Mouse (Mus musculus): ENCODE results near the gene Cramp1l. TPM values are rescaled to one million over a fixed set of nuclear protein-coding genes. Genes with fewer than 3 reads are reported as not detected.

The Cramp1l gene
- polyA plus RNA-seq, 1 experiment from 2014 or later, result 2.5 TPM

GRCm38 (mm10) chr17:24933163-24933562 lies 82.4 kb downstream of the Cramp1l start:
- no peak overlapping the region for H3K4me2 ChIP-seq (replicated peaks; ENCODE audit: low read depth)
- no peak overlapping the region for H3K9ac ChIP-seq (ENCODE audit: low read depth, low read length)
- WGBS, result 78% methylated on average over 4 of the region's 4 CpGs
- no peaks in the 10 kb centered on the region for H3K27me3 ChIP-seq (replicated peaks; ENCODE audit: control insufficient read depth, insufficient read depth, low read length)
- no peak for TF ChIP-seq CTCF (IDR thresholded peaks at IDR 0.05; ENCODE audit: low read depth)
- no peaks in the 10 kb centered on the region; the same call in 1 of the 2 replicates for H3K4me1 ChIP-seq (replicated peaks; ENCODE audit: control insufficient read depth, insufficient read depth, low read length)
- no peak overlapping the region for H3K4me3 ChIP-seq (ENCODE audit: low read depth, low read length)
- ATAC-seq, result no peak
- no peaks in the 10 kb centered on the region for H3K36me3 ChIP-seq (ENCODE audit: control insufficient read depth, insufficient read depth)
- no peak overlapping the region for H3K27ac ChIP-seq (ENCODE audit: low read depth, low read length)
- H3K9me3 ChIP-seq (ENCODE audit: control insufficient read depth), result no peaks in the 10 kb centered on the region

GRCm38 (mm10) chr17:24932431-24932830 lies 83.2 kb downstream of the Cramp1l start:
- Histone ChIP-seq H3K36me3 (ENCODE audit: control insufficient read depth, insufficient read depth) (peaks cover 4% of the 10 kb centered on the region; the same call in 1 of the 2 replicates), H3K4me2 (replicated peaks; ENCODE audit: low read depth) (no peak overlapping the region), H3K27me3 (replicated peaks; ENCODE audit: control insufficient read depth, insufficient read depth, low read length) (no peaks in the 10 kb centered on the region), H3K4me1 (replicated peaks; ENCODE audit: control insufficient read depth, insufficient read depth, low read length) (no peaks in the 10 kb centered on the region; the same call in 1 of the 2 replicates), H3K4me3 (ENCODE audit: low read depth, low read length) (no peak overlapping the region), H3K27ac (ENCODE audit: low read depth, low read length) (no peak overlapping the region), H3K9ac (ENCODE audit: low read depth, low read length) (no peak overlapping the region), H3K9me3 (ENCODE audit: control insufficient read depth) (no peaks in the 10 kb centered on the region)
- no peak for TF ChIP-seq CTCF (IDR thresholded peaks at IDR 0.05; ENCODE audit: low read depth)
- no peak for ATAC-seq
- WGBS, result 90% methylated on average over 4 of the region's 4 CpGs

GRCm38 (mm10) chr17:24929506-24929905 lies 86.1 kb downstream of the Cramp1l start:
- Histone ChIP-seq H3K9ac (ENCODE audit: low read depth, low read length) (no peak overlapping the region), H3K36me3 (ENCODE audit: control insufficient read depth, insufficient read depth) (peaks cover 26% of the 10 kb centered on the region), H3K27ac (ENCODE audit: low read depth, low read length) (no peak overlapping the region), H3K27me3 (replicated peaks; ENCODE audit: control insufficient read depth, insufficient read depth, low read length) (no peaks in the 10 kb centered on the region), H3K4me2 (replicated peaks; ENCODE audit: low read depth) (no peak overlapping the region), H3K4me3 (ENCODE audit: low read depth, low read length) (no peak overlapping the region), H3K4me1 (replicated peaks; ENCODE audit: control insufficient read depth, insufficient read depth, low read length) (no peaks in the 10 kb centered on the region), H3K9me3 (ENCODE audit: control insufficient read depth) (no peaks in the 10 kb centered on the region)
- ATAC-seq, result no peak
- TF ChIP-seq CTCF (IDR thresholded peaks at IDR 0.05; ENCODE audit: low read depth), result no peak
- 74% methylated on average over 1 of the region's 1 CpGs for WGBS

- 98% methylated on average over 1 of the region's 1 CpGs for whole genome bisulfite sequencing
- Histone ChIP-seq H3K9me3 (ENCODE audit: control insufficient read depth) (no peaks in the 10 kb centered on the region), H3K27ac (ENCODE audit: low read depth, low read length) (no peak overlapping the region), H3K27me3 (replicated peaks; ENCODE audit: control insufficient read depth, insufficient read depth, low read length) (no peaks in the 10 kb centered on the region), H3K9ac (ENCODE audit: low read depth, low read length) (no peak overlapping the region), H3K4me3 (ENCODE audit: low read depth, low read length) (no peak overlapping the region), H3K4me2 (replicated peaks; ENCODE audit: low read depth) (no peak overlapping the region), H3K4me1 (replicated peaks; ENCODE audit: control insufficient read depth, insufficient read depth, low read length) (no peaks in the 10 kb centered on the region), H3K36me3 (ENCODE audit: control insufficient read depth, insufficient read depth) (peaks cover 84% of the 10 kb centered on the region)
- no peak for ATAC-seq
- TF ChIP-seq CTCF (IDR thresholded peaks at IDR 0.05; ENCODE audit: low read depth), result no peak
Measured at GRCm38 (mm10) chr17:24923246-24923645, 92.3 kb downstream of the Cramp1l start.

DNA sequence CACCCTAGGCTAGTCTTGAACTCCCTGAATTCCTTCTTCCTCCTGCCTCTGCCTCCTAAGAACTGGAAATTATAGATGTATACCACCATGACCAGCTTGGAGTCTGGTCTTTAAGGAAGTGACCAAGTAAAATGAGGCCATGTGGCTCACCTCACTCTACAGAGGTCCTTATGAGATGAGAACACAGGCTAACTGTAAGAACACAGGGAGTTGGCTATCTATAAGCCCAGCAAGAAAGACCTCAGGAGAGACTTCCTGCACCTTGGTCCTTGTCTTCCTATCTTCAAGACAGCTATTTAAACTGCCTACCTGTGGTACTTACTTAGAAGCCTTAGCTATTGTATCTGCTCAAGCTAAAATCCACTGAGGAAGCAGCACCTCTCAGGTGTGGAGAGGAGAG lies 101.6 kb downstream of the Cramp1l start:
- no peak for TF ChIP-seq CTCF (IDR thresholded peaks at IDR 0.05; ENCODE audit: low read depth)
- no peaks in the 10 kb centered on the region for H3K27me3 ChIP-seq (replicated peaks; ENCODE audit: control insufficient read depth, insufficient read depth, low read length)
- no peak overlapping the region for H3K4me3 ChIP-seq (ENCODE audit: low read depth, low read length)
- H3K9me3 ChIP-seq (ENCODE audit: control insufficient read depth), result no peaks in the 10 kb centered on the region
- no peaks in the 10 kb centered on the region for H3K4me1 ChIP-seq (replicated peaks; ENCODE audit: control insufficient read depth, insufficient read depth, low read length)
- no peak for ATAC-seq
- H3K27ac ChIP-seq (ENCODE audit: low read depth, low read length), result no peak overlapping the region
- H3K4me2 ChIP-seq (replicated peaks; ENCODE audit: low read depth), result no peak overlapping the region
- H3K9ac ChIP-seq (ENCODE audit: low read depth, low read length), result no peak overlapping the region
- H3K36me3 ChIP-seq (ENCODE audit: control insufficient read depth, insufficient read depth), result peaks cover 95% of the 10 kb centered on the region

Other genes starting within 250 kb of the Cramp1l start
- 0.08 and 0.10 TPM in 2 replicates for gene Meiob, start 211.5 kb downstream of the Cramp1l start, polyA plus RNA-seq (2015; fragmentation: Nextera tagmentation; extraction: Ambion mirVana)
- gene Hagh, start 175.6 kb downstream of the Cramp1l start, polyA plus RNA-seq (2015; fragmentation: Nextera tagmentation; extraction: Ambion mirVana), result 104 and 105 TPM in 2 replicates
- gene Fahd1, start 165.4 kb downstream of the Cramp1l start, polyA plus RNA-seq (2015; fragmentation: Nextera tagmentation; extraction: Ambion mirVana), result 165 and 195 TPM in 2 replicates
- gene Igfals, start 149.8 kb downstream of the Cramp1l start, polyA plus RNA-seq (2015; fragmentation: Nextera tagmentation; extraction: Ambion mirVana), result 17.2 and 18.3 TPM in 2 replicates
- gene Nubp2, start 129.4 kb downstream of the Cramp1l start, polyA plus RNA-seq (2015; fragmentation: Nextera tagmentation; extraction: Ambion mirVana), result 48.0 and 53.5 TPM in 2 replicates
- gene Spsb3, start 129.1 kb downstream of the Cramp1l start, polyA plus RNA-seq (2015; fragmentation: Nextera tagmentation; extraction: Ambion mirVana), result 42.3 and 43.4 TPM in 2 replicates
- 16.7 and 18.5 TPM in 2 replicates for gene Eme2, start 120.7 kb downstream of the Cramp1l start, polyA plus RNA-seq (2015; fragmentation: Nextera tagmentation; extraction: Ambion mirVana)
- gene Mrps34, start 120.7 kb downstream of the Cramp1l start, polyA plus RNA-seq (2015; fragmentation: Nextera tagmentation; extraction: Ambion mirVana), result 132 and 141 TPM in 2 replicates
- 47.4 and 54.4 TPM in 2 replicates for gene Nme3, start 119.3 kb downstream of the Cramp1l start, polyA plus RNA-seq (2015; fragmentation: Nextera tagmentation; extraction: Ambion mirVana)
- gene Mapk8ip3, start 78.8 kb downstream of the Cramp1l start, polyA plus RNA-seq (2015; fragmentation: Nextera tagmentation; extraction: Ambion mirVana), result 5.3 and 6.6 TPM in 2 replicates
- 35.7 and 36.0 TPM in 2 replicates for gene Jpt2, start 55.1 kb downstream of the Cramp1l start, polyA plus RNA-seq (2015; fragmentation: Nextera tagmentation; extraction: Ambion mirVana)
- 2.9 and 3.6 TPM in 2 replicates for gene Ift140, start 297 bp upstream of the Cramp1l start, polyA plus RNA-seq (2015; fragmentation: Nextera tagmentation; extraction: Ambion mirVana)
- gene Tmem204, start 67.8 kb upstream of the Cramp1l start, polyA plus RNA-seq (2015; fragmentation: Nextera tagmentation; extraction: Ambion mirVana), result 14.5 and 15.8 TPM in 2 replicates
- 7.6 and 8.7 TPM in 2 replicates for gene Telo2, start 100.2 kb upstream of the Cramp1l start, polyA plus RNA-seq (2015; fragmentation: Nextera tagmentation; extraction: Ambion mirVana)
- gene Ptx4, start 105.0 kb upstream of the Cramp1l start, polyA plus RNA-seq (2015; fragmentation: Nextera tagmentation; extraction: Ambion mirVana), result 0.25 and 0.27 TPM in 2 replicates
- 18.5 and 21.7 TPM in 2 replicates for gene Clcn7, start 117.6 kb upstream of the Cramp1l start, polyA plus RNA-seq (2015; fragmentation: Nextera tagmentation; extraction: Ambion mirVana)
- not detected in 2 replicates for gene Ccdc154, start 146.7 kb upstream of the Cramp1l start, polyA plus RNA-seq (2015; fragmentation: Nextera tagmentation; extraction: Ambion mirVana)
- gene Gm38655, start 159.7 kb upstream of the Cramp1l start, polyA plus RNA-seq (2015; fragmentation: Nextera tagmentation; extraction: Ambion mirVana), result 0.30 TPM in 1 of 2 replicates, not detected in the other
- 17.5 and 18.5 TPM in 2 replicates for gene BC003965, start 168.8 kb upstream of the Cramp1l start, polyA plus RNA-seq (2015; fragmentation: Nextera tagmentation; extraction: Ambion mirVana)
- gene Unkl, start 172.6 kb upstream of the Cramp1l start, polyA plus RNA-seq (2015; fragmentation: Nextera tagmentation; extraction: Ambion mirVana), result 1.9 and 2.2 TPM in 2 replicates
- gene Gnptg, start 224.3 kb upstream of the Cramp1l start, polyA plus RNA-seq (2015; fragmentation: Nextera tagmentation; extraction: Ambion mirVana), result 41.0 and 42.1 TPM in 2 replicates
- 23.3 and 23.4 TPM in 2 replicates for gene Tsr3, start 224.4 kb upstream of the Cramp1l start, polyA plus RNA-seq (2015; fragmentation: Nextera tagmentation; extraction: Ambion mirVana)
- 0.86 and 1.1 TPM in 2 replicates for gene Baiap3, start 240.6 kb upstream of the Cramp1l start, polyA plus RNA-seq (2015; fragmentation: Nextera tagmentation; extraction: Ambion mirVana)